Mouse (Mus musculus): ENCODE results near the gene D330020A13Rik. TPM values are rescaled to one million over a fixed set of nuclear protein-coding genes. Genes with fewer than 3 reads are reported as not detected.

Gene D330020A13Rik
- not detected for polyA plus RNA-seq (2017; shearing (Covaris generic))

GRCm38 (mm10) chr6:120294056-120294784 lies at the start of gene D330020A13Rik, which contains the start of gene B4galnt3:
Gene D330020A13Rik, plus strand, starts transcription at chr6:120294364.
Gene B4galnt3, minus strand, starts transcription at chr6:120294559.

Other genes starting within 250 kb of the D330020A13Rik start
- 1.5 TPM for gene Ninj2, start 201.0 kb upstream of the D330020A13Rik start, polyA plus RNA-seq (2017; shearing (Covaris generic))
- gene B4galnt3, start 195 bp downstream of the D330020A13Rik start, polyA plus RNA-seq (2017; shearing (Covaris generic)) = 0.07 TPM
- 134 TPM for gene Kdm5a, start 69.8 kb downstream of the D330020A13Rik start, polyA plus RNA-seq (2017; shearing (Covaris generic))
- 13.1 TPM for gene Ccdc77, start 70.0 kb downstream of the D330020A13Rik start, polyA plus RNA-seq (2017; shearing (Covaris generic))
- gene Il17ra, start 168.9 kb downstream of the D330020A13Rik start, polyA plus RNA-seq (2017; shearing (Covaris generic)) = 51.9 TPM
- gene Tmem121b, start 199.4 kb downstream of the D330020A13Rik start, polyA plus RNA-seq (2017; shearing (Covaris generic)) = 0.98 TPM
- 90.9 TPM for gene Hdhd5, start 237.0 kb downstream of the D330020A13Rik start, polyA plus RNA-seq (2017; shearing (Covaris generic))

All from inflammation-experienced regulatory T-cells, adult 16 weeks (primary cell).